Mouse (Mus musculus): ENCODE data around the gene Oaf. TPM values are rescaled to one million over a fixed set of nuclear protein-coding genes. Genes with fewer than 3 reads are reported as not detected.

Oaf gene
- polyA plus RNA-seq, 1 experiment: 10.8 TPM

DNA sequence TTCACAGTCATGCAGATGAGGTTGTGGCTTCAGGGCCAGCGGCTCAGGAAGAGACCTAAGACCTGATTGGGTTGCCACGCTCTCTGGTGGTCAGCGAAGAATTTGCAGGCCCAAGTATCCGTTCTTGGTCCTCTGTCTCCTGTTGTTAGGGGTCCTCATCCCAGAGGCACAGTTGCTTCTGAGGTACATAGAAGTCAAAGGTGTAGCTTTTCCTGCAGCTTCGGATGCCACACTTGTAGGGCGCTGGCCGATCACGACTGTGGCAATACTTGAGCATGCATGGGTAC lies 17.3 kb downstream of the Oaf start:
- no peak overlapping the region for H3K4me3 ChIP-seq (ENCODE audit: control insufficient read depth, insufficient read depth, low read length)
- DNase-seq: no peak
- H3K27ac ChIP-seq (ENCODE audit: control insufficient read depth, insufficient read depth, low read length): no peak overlapping the region
- no peaks in the 10 kb centered on the region for H3K4me1 ChIP-seq (replicated peaks; ENCODE audit: control insufficient read depth, insufficient read depth, low read length)
- 93% methylated on average over 8 of the region's 8 CpGs for WGBS
- no peaks in the 10 kb centered on the region for H3K27me3 ChIP-seq (ENCODE audit: control insufficient read depth, insufficient read depth, low read length)
- no peaks in the 10 kb centered on the region for H3K36me3 ChIP-seq (ENCODE audit: control insufficient read depth, insufficient read depth, low read length)
- TF ChIP-seq POLR2A (IDR thresholded peaks at IDR 0.05; ENCODE audit: control insufficient read depth, extremely low read depth, insufficient read depth, low read length, poor library complexity) (no peak), CTCF (IDR thresholded peaks at IDR 0.05; ENCODE audit: borderline replicate concordance, control insufficient read depth, extremely low read depth, insufficient read depth, low read length, poor library complexity) (no peak)

DNA sequence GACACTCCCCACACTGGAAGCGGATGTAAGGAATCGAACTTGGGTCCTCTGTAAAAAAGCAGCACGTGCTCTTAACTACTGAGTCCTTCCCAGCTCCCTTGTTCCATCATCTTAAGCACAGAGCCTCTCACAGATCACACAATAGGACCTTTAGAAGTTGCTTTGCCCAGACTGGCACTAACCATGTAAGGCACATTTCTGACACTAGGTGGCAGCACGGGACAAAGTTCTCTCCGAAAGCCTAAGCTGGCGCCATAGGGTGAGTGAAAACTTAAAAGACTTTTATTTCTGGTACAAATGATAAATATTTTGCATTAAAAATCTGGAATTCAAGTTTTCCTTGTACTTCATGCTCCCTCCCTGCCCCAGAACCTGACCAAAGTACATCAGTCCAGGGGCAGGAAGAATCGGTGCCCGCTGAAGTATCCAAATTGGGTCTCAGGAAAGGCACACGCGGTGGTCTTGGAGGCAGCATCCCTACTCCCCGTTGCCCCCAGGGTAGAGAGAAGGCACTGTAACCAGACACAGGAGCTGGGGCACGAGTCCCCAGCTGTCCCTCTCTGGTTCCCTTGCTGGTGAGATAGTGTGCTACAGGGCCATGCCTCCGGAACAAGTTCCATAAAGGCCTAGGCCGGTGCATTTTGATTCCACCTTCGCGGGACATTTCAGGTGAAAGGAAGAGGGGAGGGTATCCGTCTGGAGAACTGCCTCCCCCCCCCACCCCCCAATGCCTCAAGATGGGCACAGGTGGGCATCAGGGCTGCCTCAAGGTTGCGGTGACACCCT lies 17.9 kb downstream of the Oaf start:
- 68% methylated on average over 18 of the region's 18 CpGs for WGBS
- Histone ChIP-seq H3K27ac (ENCODE audit: control insufficient read depth, insufficient read depth, low read length) (no peak overlapping the region), H3K27me3 (ENCODE audit: control insufficient read depth, insufficient read depth, low read length) (no peaks in the 10 kb centered on the region), H3K4me1 (replicated peaks; ENCODE audit: control insufficient read depth, insufficient read depth, low read length) (no peaks in the 10 kb centered on the region), H3K36me3 (ENCODE audit: control insufficient read depth, insufficient read depth, low read length) (no peaks in the 10 kb centered on the region), H3K4me3 (ENCODE audit: control insufficient read depth, insufficient read depth, low read length) (no peak overlapping the region)
- DNase-seq: peak; percentile 76
- TF ChIP-seq POLR2A (IDR thresholded peaks at IDR 0.05; ENCODE audit: control insufficient read depth, extremely low read depth, insufficient read depth, low read length, poor library complexity): no peak
- TF ChIP-seq CTCF (IDR thresholded peaks at IDR 0.05; ENCODE audit: borderline replicate concordance, control insufficient read depth, extremely low read depth, insufficient read depth, low read length, poor library complexity): no peak

GRCm38 (mm10) chr9:43210771-43211450 lies 28.8 kb downstream of the Oaf start:
- no peak overlapping the region for H3K4me3 ChIP-seq (ENCODE audit: control insufficient read depth, insufficient read depth, low read length)
- TF ChIP-seq POLR2A (IDR thresholded peaks at IDR 0.05; ENCODE audit: control insufficient read depth, extremely low read depth, insufficient read depth, low read length, poor library complexity) (no peak), CTCF (IDR thresholded peaks at IDR 0.05; ENCODE audit: borderline replicate concordance, control insufficient read depth, extremely low read depth, insufficient read depth, low read length, poor library complexity) (no peak)
- peak; percentile 28 for DNase-seq

GRCm38 (mm10) chr9:43210190-43210682 lies 29.5 kb downstream of the Oaf start, which contains the start of gene Pou2f3:
TSS of gene Pou2f3 (minus strand) at chr9:43210369.
- 27% methylated on average over 13 of the region's 13 CpGs for WGBS
- TF ChIP-seq CTCF (IDR thresholded peaks at IDR 0.05; ENCODE audit: borderline replicate concordance, control insufficient read depth, extremely low read depth, insufficient read depth, low read length, poor library complexity) (no peak), POLR2A (IDR thresholded peaks at IDR 0.05; ENCODE audit: control insufficient read depth, extremely low read depth, insufficient read depth, low read length, poor library complexity) (no peak)
- H3K27ac ChIP-seq (ENCODE audit: control insufficient read depth, insufficient read depth, low read length): no peak within 1 kb of the TSS
- H3K4me1 ChIP-seq (replicated peaks; ENCODE audit: control insufficient read depth, insufficient read depth, low read length): no peaks in the 10 kb centered on the region
- no peaks in the 10 kb centered on the region; the same call in 1 of the 2 replicates for H3K27me3 ChIP-seq (ENCODE audit: control insufficient read depth, insufficient read depth, low read length)
- DNase-seq: no peak
- no peak within 1 kb of the TSS for H3K4me3 ChIP-seq (ENCODE audit: control insufficient read depth, insufficient read depth, low read length)
- H3K36me3 ChIP-seq (ENCODE audit: control insufficient read depth, insufficient read depth, low read length): no peaks in the 10 kb centered on the region

More at GRCm38 (mm10) chr9:43210771-43211450, 28.8 kb downstream of the Oaf start:
- 28% methylated on average over 11 of the region's 11 CpGs for WGBS
- Histone ChIP-seq H3K36me3 (ENCODE audit: control insufficient read depth, insufficient read depth, low read length) (no peaks in the 10 kb centered on the region), H3K27ac (ENCODE audit: control insufficient read depth, insufficient read depth, low read length) (no peak overlapping the region), H3K4me1 (replicated peaks; ENCODE audit: control insufficient read depth, insufficient read depth, low read length) (no peaks in the 10 kb centered on the region), H3K27me3 (ENCODE audit: control insufficient read depth, insufficient read depth, low read length) (no peaks in the 10 kb centered on the region; the same call in 1 of the 2 replicates)

GRCm38 (mm10) chr9:43206022-43206390 lies 33.7 kb downstream of the Oaf start:
- Histone ChIP-seq H3K36me3 (ENCODE audit: control insufficient read depth, insufficient read depth, low read length) (no peaks in the 10 kb centered on the region), H3K4me1 (replicated peaks; ENCODE audit: control insufficient read depth, insufficient read depth, low read length) (no peaks in the 10 kb centered on the region), H3K27ac (ENCODE audit: control insufficient read depth, insufficient read depth, low read length) (no peak overlapping the region), H3K4me3 (ENCODE audit: control insufficient read depth, insufficient read depth, low read length) (no peak overlapping the region), H3K27me3 (ENCODE audit: control insufficient read depth, insufficient read depth, low read length) (peaks cover 5% of the 10 kb centered on the region; the same call in 1 of the 2 replicates)
- no peak for TF ChIP-seq POLR2A (IDR thresholded peaks at IDR 0.05; ENCODE audit: control insufficient read depth, extremely low read depth, insufficient read depth, low read length, poor library complexity)
- TF ChIP-seq CTCF (IDR thresholded peaks at IDR 0.05; ENCODE audit: borderline replicate concordance, control insufficient read depth, extremely low read depth, insufficient read depth, low read length, poor library complexity): no peak
- no peak for DNase-seq
- 5% methylated on average over 15 of the region's 15 CpGs for WGBS

DNA sequence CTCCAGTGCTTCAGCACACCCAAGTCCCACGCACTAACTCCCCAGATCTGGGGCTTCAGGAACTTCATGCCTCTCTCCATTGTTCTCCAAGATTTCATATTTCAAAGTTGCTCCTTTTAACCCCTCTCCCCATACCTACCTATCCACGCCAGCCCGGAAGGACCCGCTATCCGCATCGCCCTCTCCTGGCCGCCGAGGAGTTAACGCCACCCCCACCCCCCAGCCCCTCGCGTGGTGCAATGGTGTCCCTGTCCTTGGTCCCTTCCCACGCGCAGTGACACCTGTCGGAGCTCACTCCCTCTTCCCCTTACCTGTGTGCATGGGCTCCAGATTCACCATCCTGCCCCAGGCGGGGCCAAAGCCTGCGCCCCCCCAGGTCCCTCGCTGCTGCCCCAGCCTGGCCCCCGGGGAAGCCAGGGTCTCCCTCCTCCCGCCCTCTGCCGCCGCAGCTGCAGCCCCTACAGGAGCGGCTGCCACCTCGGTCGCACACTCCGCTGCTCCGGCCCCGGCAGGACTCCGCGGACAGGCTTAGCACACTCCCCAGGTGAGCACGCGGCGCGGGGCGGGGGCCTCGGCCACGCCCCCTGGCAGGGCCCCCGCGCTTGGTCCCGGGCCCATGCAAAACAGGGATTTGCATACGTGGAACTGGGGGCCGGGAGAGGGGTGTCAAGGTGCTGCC lies 34.2 kb downstream of the Oaf start:
- peaks cover 5% of the 10 kb centered on the region; the same call in 1 of the 2 replicates for H3K27me3 ChIP-seq (ENCODE audit: control insufficient read depth, insufficient read depth, low read length)
- WGBS: 9% methylated on average over 41 of the region's 41 CpGs
- H3K27ac ChIP-seq (ENCODE audit: control insufficient read depth, insufficient read depth, low read length): no peak overlapping the region
- TF ChIP-seq POLR2A (IDR thresholded peaks at IDR 0.05; ENCODE audit: control insufficient read depth, extremely low read depth, insufficient read depth, low read length, poor library complexity): no peak
- TF ChIP-seq CTCF (IDR thresholded peaks at IDR 0.05; ENCODE audit: borderline replicate concordance, control insufficient read depth, extremely low read depth, insufficient read depth, low read length, poor library complexity): no peak
- H3K4me3 ChIP-seq (ENCODE audit: control insufficient read depth, insufficient read depth, low read length): no peak overlapping the region
- H3K36me3 ChIP-seq (ENCODE audit: control insufficient read depth, insufficient read depth, low read length): no peaks in the 10 kb centered on the region
- no peak for DNase-seq
- H3K4me1 ChIP-seq (replicated peaks; ENCODE audit: control insufficient read depth, insufficient read depth, low read length): no peaks in the 10 kb centered on the region
